Mouse (Mus musculus) limb, embryonic 13.5 days (tissue): ENCODE measurements around the gene Rtkn2. TPM values are rescaled to one million over a fixed set of nuclear protein-coding genes. Genes with fewer than 3 reads are reported as not detected.

Source experiments
- ATAC-seq: fragments of 200-750 bp; cut with Nextera tagmentation; 2 replicates; pipeline ENCODE4 v1.8.0; 2017; ENCODE audit warnings: low read depth, moderate number of reproducible peaks, moderate TSS enrichment; ENCODE audit not compliant: low FRiP score
- H3K27ac ChIP-seq: fragments of 300-500 bp; sonication (generic); 2 replicates; pipeline ENCODE4 v1.5.1; 2015; ENCODE audit warnings: inconsistent platforms, mild to moderate bottlenecking, moderate library complexity
- H3K27me3 ChIP-seq: fragments of 300-500 bp; sonication (generic); 2 replicates; pipeline ENCODE4 v1.6.1; 2015; ENCODE audit warnings: mild to moderate bottlenecking, inconsistent platforms
- H3K36me3 ChIP-seq: fragments of 300-500 bp; sonication (generic); 2 replicates; pipeline ENCODE4 v1.6.1; 2015; ENCODE audit warnings: inconsistent platforms, mild to moderate bottlenecking, moderate library complexity
- H3K4me1 ChIP-seq: fragments of 300-500 bp; sonication (generic); 2 replicates; pipeline ENCODE4 v1.6.1; 2015; ENCODE audit warnings: inconsistent platforms
- H3K4me2 ChIP-seq: fragments of 300-500 bp; sonication (generic); replicated peaks from 2 replicates; pipeline ENCODE4 v1.6.1; 2015; ENCODE audit warnings: inconsistent platforms, mild to moderate bottlenecking, moderate library complexity
- H3K4me3 ChIP-seq: fragments of 300-500 bp; sonication (generic); 2 replicates; pipeline ENCODE4 v1.5.1; 2015; ENCODE audit warnings: moderate library complexity, mild to moderate bottlenecking, inconsistent platforms
- H3K9ac ChIP-seq: fragments of 300-500 bp; sonication (generic); 2 replicates; pipeline ENCODE4 v1.6.1; 2015; ENCODE audit warnings: mild to moderate bottlenecking, inconsistent platforms
- H3K9me3 ChIP-seq: fragments of 300-500 bp; sonication (generic); 2 replicates; pipeline ENCODE4 v1.6.1; 2016; ENCODE audit warnings: inconsistent platforms
- WGBS: fragments of 180-500 bp; shearing (Covaris S2); methylation state at CpG from one replicate; pipeline ENCODE4 v1.1.7; 2015; 5-methylcytosine and 5-hydroxymethylcytosine counted together
- polyA plus RNA-seq: library from polyadenylated mRNA; unstranded; fragments of >200 nt; fragmentation: Nextera tagmentation; extraction: Ambion mirVana; gene quantifications from 2 replicates; pipeline ENCODE4 v1.2.1, GENCODE M21; 2015

Gene Rtkn2
- polyA plus RNA-seq, 1 experiment from 2014 or later, result 9.2 TPM

GRCm38 (mm10) chr10:68050882-68051281 lies 71.5 kb downstream of the Rtkn2 start:
- Histone ChIP-seq H3K9ac (no peak overlapping the region), H3K4me3 (no peak overlapping the region), H3K4me1 (no peaks in the 10 kb centered on the region), H3K27me3 (no peaks in the 10 kb centered on the region), H3K9me3 (no peaks in the 10 kb centered on the region), H3K27ac (no peak overlapping the region), H3K4me2 (no peak overlapping the region), H3K36me3 (no peaks in the 10 kb centered on the region)
- ATAC-seq, result no peak
- WGBS, result 90% methylated on average over 13 of the region's 13 CpGs

- no peak overlapping the region for H3K4me2 ChIP-seq
- H3K27me3 ChIP-seq, result no peaks in the 10 kb centered on the region
- no peak overlapping the region for H3K9ac ChIP-seq
- no peaks in the 10 kb centered on the region for H3K36me3 ChIP-seq
- H3K9me3 ChIP-seq, result no peaks in the 10 kb centered on the region
- ATAC-seq, result no peak
- H3K27ac ChIP-seq, result no peak overlapping the region
- 88% methylated on average over 14 of the region's 14 CpGs for WGBS
- H3K4me3 ChIP-seq, result no peak overlapping the region
- no peaks in the 10 kb centered on the region for H3K4me1 ChIP-seq
Observed at GRCm38 (mm10) chr10:68051316-68051933, 72.1 kb downstream of the Rtkn2 start.

- Histone ChIP-seq H3K27me3 (no peaks in the 10 kb centered on the region), H3K9ac (no peak overlapping the region), H3K4me2 (no peak overlapping the region), H3K4me3 (no peak overlapping the region), H3K36me3 (no peaks in the 10 kb centered on the region), H3K27ac (no peak overlapping the region), H3K4me1 (no peaks in the 10 kb centered on the region), H3K9me3 (no peaks in the 10 kb centered on the region)
- no peak for ATAC-seq
- WGBS, result 90% methylated on average over 8 of the region's 8 CpGs
Observed at GRCm38 (mm10) chr10:68052307-68052706, 72.9 kb downstream of the Rtkn2 start.

GRCm38 (mm10) chr10:68054131-68054530 lies 74.8 kb downstream of the Rtkn2 start:
- Histone ChIP-seq H3K27ac (no peak overlapping the region), H3K9ac (no peak overlapping the region), H3K4me2 (no peak overlapping the region), H3K4me1 (no peaks in the 10 kb centered on the region), H3K4me3 (no peak overlapping the region), H3K36me3 (no peaks in the 10 kb centered on the region), H3K27me3 (no peaks in the 10 kb centered on the region), H3K9me3 (no peaks in the 10 kb centered on the region)
- no peak for ATAC-seq
- 80% methylated on average over 5 of the region's 5 CpGs for WGBS

GRCm38 (mm10) chr10:68054706-68055105 lies 75.3 kb downstream of the Rtkn2 start:
- no peak for ATAC-seq
- Histone ChIP-seq H3K9me3 (no peaks in the 10 kb centered on the region), H3K27ac (no peak overlapping the region), H3K4me2 (no peak overlapping the region), H3K9ac (no peak overlapping the region), H3K36me3 (no peaks in the 10 kb centered on the region), H3K4me1 (no peaks in the 10 kb centered on the region), H3K27me3 (no peaks in the 10 kb centered on the region), H3K4me3 (no peak overlapping the region)
- 82% methylated on average over 6 of the region's 6 CpGs for WGBS

GRCm38 (mm10) chr10:68057841-68058240 lies 78.5 kb downstream of the Rtkn2 start:
- Histone ChIP-seq H3K36me3 (no peaks in the 10 kb centered on the region), H3K9ac (no peak overlapping the region), H3K4me3 (no peak overlapping the region), H3K4me1 (peaks cover 5% of the 10 kb centered on the region; the same call in 1 of the 2 replicates), H3K9me3 (no peaks in the 10 kb centered on the region), H3K4me2 (no peak overlapping the region), H3K27me3 (no peaks in the 10 kb centered on the region), H3K27ac (no peak overlapping the region)
- 89% methylated on average over 3 of the region's 3 CpGs for WGBS
- no peak for ATAC-seq

GRCm38 (mm10) chr10:68058378-68058777 lies 79.0 kb downstream of the Rtkn2 start:
- ATAC-seq, result no peak
- Histone ChIP-seq H3K4me2 (no peak overlapping the region), H3K36me3 (no peaks in the 10 kb centered on the region), H3K27me3 (no peaks in the 10 kb centered on the region), H3K4me1 (peaks cover 5% of the 10 kb centered on the region; the same call in 1 of the 2 replicates), H3K9me3 (no peaks in the 10 kb centered on the region), H3K4me3 (no peak overlapping the region), H3K27ac (no peak overlapping the region), H3K9ac (no peak overlapping the region)
- WGBS, result 93% methylated on average over 1 of the region's 1 CpGs

- no peak overlapping the region for H3K27ac ChIP-seq
- no peak overlapping the region for H3K4me2 ChIP-seq
- ATAC-seq, result no peak
- peaks cover 5% of the 10 kb centered on the region; the same call in 1 of the 2 replicates for H3K4me1 ChIP-seq
- no peaks in the 10 kb centered on the region for H3K9me3 ChIP-seq
- no peaks in the 10 kb centered on the region for H3K27me3 ChIP-seq
- H3K36me3 ChIP-seq, result no peaks in the 10 kb centered on the region
- no peak overlapping the region for H3K4me3 ChIP-seq
- WGBS, result 63% methylated on average over 16 of the region's 16 CpGs
- H3K9ac ChIP-seq, result no peak overlapping the region
Observed at GRCm38 (mm10) chr10:68060590-68061248, 81.3 kb downstream of the Rtkn2 start.

GRCm38 (mm10) chr10:68061249-68061615 lies 81.9 kb downstream of the Rtkn2 start:
- Histone ChIP-seq H3K9ac (no peak overlapping the region), H3K4me2 (no peak overlapping the region), H3K27ac (no peak overlapping the region), H3K36me3 (no peaks in the 10 kb centered on the region), H3K9me3 (no peaks in the 10 kb centered on the region), H3K27me3 (no peaks in the 10 kb centered on the region), H3K4me1 (peaks cover 5% of the 10 kb centered on the region; the same call in 1 of the 2 replicates), H3K4me3 (no peak overlapping the region)
- no peak for ATAC-seq
- 38% methylated on average over 8 of the region's 8 CpGs for WGBS

- H3K9me3 ChIP-seq, result no peaks in the 10 kb centered on the region
- no peak for ATAC-seq
- peaks cover 5% of the 10 kb centered on the region; the same call in 1 of the 2 replicates for H3K4me1 ChIP-seq
- H3K4me3 ChIP-seq, result no peak overlapping the region
- H3K27ac ChIP-seq, result no peak overlapping the region
- no peaks in the 10 kb centered on the region for H3K36me3 ChIP-seq
- H3K4me2 ChIP-seq, result no peak overlapping the region
- no peaks in the 10 kb centered on the region for H3K27me3 ChIP-seq
- 66% methylated on average over 8 of the region's 8 CpGs for WGBS
- no peak overlapping the region for H3K9ac ChIP-seq
Observed at GRCm38 (mm10) chr10:68063806-68064545, 84.6 kb downstream of the Rtkn2 start.

- H3K9ac ChIP-seq, result no peak overlapping the region
- ATAC-seq, result no peak
- WGBS, result 87% methylated on average over 10 of the region's 10 CpGs
- H3K4me1 ChIP-seq, result peaks cover 5% of the 10 kb centered on the region; the same call in 1 of the 2 replicates
- H3K4me3 ChIP-seq, result no peak overlapping the region
- no peak overlapping the region for H3K27ac ChIP-seq
- no peaks in the 10 kb centered on the region for H3K9me3 ChIP-seq
- H3K27me3 ChIP-seq, result no peaks in the 10 kb centered on the region
- no peaks in the 10 kb centered on the region for H3K36me3 ChIP-seq
- no peak overlapping the region for H3K4me2 ChIP-seq
Observed at GRCm38 (mm10) chr10:68064571-68064970, 85.2 kb downstream of the Rtkn2 start.

GRCm38 (mm10) chr10:68066173-68066572 lies 86.8 kb downstream of the Rtkn2 start:
- Histone ChIP-seq H3K27ac (no peak overlapping the region), H3K9me3 (no peaks in the 10 kb centered on the region), H3K27me3 (no peaks in the 10 kb centered on the region), H3K4me1 (no peaks in the 10 kb centered on the region), H3K9ac (no peak overlapping the region), H3K4me3 (no peak overlapping the region), H3K4me2 (no peak overlapping the region), H3K36me3 (no peaks in the 10 kb centered on the region)
- WGBS, result 90% methylated on average over 5 of the region's 5 CpGs
- ATAC-seq, result no peak
